Mouse (Mus musculus): ENCODE measurements at regions not wholly inside any gene's neighbourhood (a gene's known extent, or its start where the extent isn't known, plus 50 kb on each side); places are given as distances from the start of the nearest gene placed in this dataset.

GRCm38 (mm10) chr13:25751409-25751777 lies 481.1 kb upstream of the Nrsn1 start:
- ATAC-seq (replicated peaks; ENCODE audit: poor library complexity, severe bottlenecking): no peak

- no peak for ATAC-seq (replicated peaks; ENCODE audit: poor library complexity, severe bottlenecking)
Measured at GRCm38 (mm10) chr13:25750460-25751408, 480.4 kb upstream of the Nrsn1 start.

GRCm38 (mm10) chr13:25738601-25739000 lies 468.3 kb upstream of the Nrsn1 start:
- no peak for ATAC-seq (replicated peaks; ENCODE audit: poor library complexity, severe bottlenecking)

- ATAC-seq (replicated peaks; ENCODE audit: poor library complexity, severe bottlenecking): no peak
Measured at GRCm38 (mm10) chr13:25729327-25729892, 459.1 kb upstream of the Nrsn1 start.

- ATAC-seq (replicated peaks; ENCODE audit: poor library complexity, severe bottlenecking): no peak
Measured at GRCm38 (mm10) chr13:25727504-25728095, 457.3 kb upstream of the Nrsn1 start.

GRCm38 (mm10) chr13:25722595-25723525 lies 452.6 kb upstream of the Nrsn1 start:
- no peak for ATAC-seq (replicated peaks; ENCODE audit: poor library complexity, severe bottlenecking)

GRCm38 (mm10) chr13:25700965-25701364 lies 430.7 kb upstream of the Nrsn1 start:
- no peak for ATAC-seq (replicated peaks; ENCODE audit: poor library complexity, severe bottlenecking)

- no peak for ATAC-seq (replicated peaks; ENCODE audit: poor library complexity, severe bottlenecking)
Measured at GRCm38 (mm10) chr13:25695956-25696355, 425.7 kb upstream of the Nrsn1 start.

GRCm38 (mm10) chr13:25695017-25695604 lies 424.8 kb upstream of the Nrsn1 start:
- ATAC-seq (replicated peaks; ENCODE audit: poor library complexity, severe bottlenecking): no peak

GRCm38 (mm10) chr13:25678221-25678735 lies 408.0 kb upstream of the Nrsn1 start:
- ATAC-seq (replicated peaks; ENCODE audit: poor library complexity, severe bottlenecking): no peak

GRCm38 (mm10) chr13:25675208-25675607 lies 404.9 kb upstream of the Nrsn1 start:
- ATAC-seq (replicated peaks; ENCODE audit: poor library complexity, severe bottlenecking): no peak

GRCm38 (mm10) chr13:25666022-25666421 lies 395.7 kb upstream of the Nrsn1 start:
- no peak for ATAC-seq (replicated peaks; ENCODE audit: poor library complexity, severe bottlenecking)

- no peak for ATAC-seq (replicated peaks; ENCODE audit: poor library complexity, severe bottlenecking)
Measured at GRCm38 (mm10) chr13:25664963-25665606, 394.8 kb upstream of the Nrsn1 start.

- ATAC-seq (replicated peaks; ENCODE audit: poor library complexity, severe bottlenecking): no peak
Measured at GRCm38 (mm10) chr13:25648430-25648786, 378.1 kb upstream of the Nrsn1 start.

- ATAC-seq (replicated peaks; ENCODE audit: poor library complexity, severe bottlenecking): no peak
Measured at GRCm38 (mm10) chr13:25647711-25648429, 377.6 kb upstream of the Nrsn1 start.

- ATAC-seq (replicated peaks; ENCODE audit: poor library complexity, severe bottlenecking): no peak
Measured at GRCm38 (mm10) chr13:25639522-25640291, 369.4 kb upstream of the Nrsn1 start.

GRCm38 (mm10) chr13:25629466-25629865 lies 359.2 kb upstream of the Nrsn1 start:
- ATAC-seq (replicated peaks; ENCODE audit: poor library complexity, severe bottlenecking): no peak

GRCm38 (mm10) chr13:25617578-25617977 lies 347.3 kb upstream of the Nrsn1 start:
- ATAC-seq (replicated peaks; ENCODE audit: poor library complexity, severe bottlenecking): no peak
